Mouse (Mus musculus) thymus, adult 18-20 months (tissue): ENCODE data around the gene Sox30.
A peak's percentile ranks its signal among the peaks of the same experiment; 100 is the strongest.
"Not testable (repeated sequence)": the region's sequence is repeated elsewhere in the genome, so short reads cannot be mapped to it uniquely, and the experiment has no call there.

Experiments
- DNase-seq, 2 experiments: peaks; one replicate each; pipeline ENCODE4 v3.0.0; 2022; ENCODE audit warnings: mixed read lengths in 2 of 2

Sox30 gene

GRCm38 (mm10) chr11:46021850-46022249 lies 41.7 kb downstream of the Sox30 start:
- DNase-seq, result no peak

GRCm38 (mm10) chr11:46022983-46023382 lies 42.9 kb downstream of the Sox30 start:
- no peak for DNase-seq

GRCm38 (mm10) chr11:46025962-46026392 lies 45.9 kb downstream of the Sox30 start:
- no peak for DNase-seq

- DNase-seq, result no peak
Observed at GRCm38 (mm10) chr11:46027952-46028814, 48.1 kb downstream of the Sox30 start.

GRCm38 (mm10) chr11:46029485-46029884 lies 49.4 kb downstream of the Sox30 start:
- DNase-seq, result no peak

GRCm38 (mm10) chr11:46030026-46030425 lies 49.9 kb downstream of the Sox30 start:
- DNase-seq, result no peak

GRCm38 (mm10) chr11:46031470-46031869 lies 51.4 kb downstream of the Sox30 start:
- DNase-seq, result no peak

GRCm38 (mm10) chr11:46032956-46033355 lies 52.8 kb downstream of the Sox30 start:
- DNase-seq, result no peak

GRCm38 (mm10) chr11:46036374-46036773 lies 56.3 kb downstream of the Sox30 start:
- no peak for DNase-seq

GRCm38 (mm10) chr11:46038901-46039300 lies 58.8 kb downstream of the Sox30 start:
- DNase-seq, result no peak

- DNase-seq, result no peak
Observed at GRCm38 (mm10) chr11:46039335-46039734, 59.2 kb downstream of the Sox30 start.

- DNase-seq, result no peak
Observed at GRCm38 (mm10) chr11:46040841-46041556, 60.9 kb downstream of the Sox30 start.

GRCm38 (mm10) chr11:46041607-46042267 lies 61.6 kb downstream of the Sox30 start:
- no peak for DNase-seq

GRCm38 (mm10) chr11:46044781-46045180 lies 64.7 kb downstream of the Sox30 start:
- DNase-seq, result no peak

GRCm38 (mm10) chr11:46047264-46047663 lies 67.2 kb downstream of the Sox30 start:
- DNase-seq, result no peak

- not testable (repeated sequence) for DNase-seq
Observed at GRCm38 (mm10) chr11:46052105-46052659, 72.1 kb downstream of the Sox30 start, which contains the start of gene Gm12166. Gm12166 (minus strand) TSS chr11:46052321.

GRCm38 (mm10) chr11:46053457-46053856 lies 73.3 kb downstream of the Sox30 start:
- not testable (repeated sequence) for DNase-seq

GRCm38 (mm10) chr11:46054311-46054710 lies 74.2 kb downstream of the Sox30 start:
- DNase-seq, result no peak

GRCm38 (mm10) chr11:46054911-46055895 lies 75.1 kb downstream of the Sox30 start:
- DNase-seq, result no peak

GRCm38 (mm10) chr11:46055896-46056769 lies 76.0 kb downstream of the Sox30 start, which contains the start of gene Adam19:
Adam19 (plus strand) TSS chr11:46055992.
- peak in 1 of 2 experiments; percentile 30 for DNase-seq
